Mouse (Mus musculus) myocyte (in vitro differentiated cells): Measurements from ENCODE around the gene Spred1.

ENCODE experiments used
- CEBPB ChIP-seq: IDR thresholded peaks from 2 replicates; pipeline ENCODE4 v1.6.1; 2011; ENCODE audit warnings: mild to moderate bottlenecking, moderate library complexity; ENCODE audit not compliant: poor library complexity, insufficient read depth, severe bottlenecking
- E2F4 ChIP-seq: IDR thresholded peaks from one replicate; pipeline ENCODE4 v1.6.1; 2011; ENCODE audit warnings: mild to moderate bottlenecking, control low read depth, moderate library complexity; ENCODE audit not compliant: insufficient read depth
- MAX ChIP-seq: IDR thresholded peaks from one replicate; pipeline ENCODE4 v1.6.1; 2011; ENCODE audit warnings: low read depth, mild to moderate bottlenecking, control low read depth
- MYOD1 ChIP-seq, 3 experiments: IDR thresholded peaks; one replicate each; pipeline ENCODE4 v1.6.1; 2011; ENCODE audit warnings: control low read depth in 2 of 3, low read depth in 2 of 3, mild to moderate bottlenecking in 2 of 3, moderate library complexity in 1 of 3; ENCODE audit not compliant: insufficient read length in 2 of 3, control insufficient read depth in 1 of 3
- POLR2A ChIP-seq: IDR thresholded peaks from one replicate; pipeline ENCODE4 v1.6.1; 2011; ENCODE audit warnings: low read depth, mild to moderate bottlenecking, control low read depth, moderate library complexity; ENCODE audit not compliant: insufficient read length
- POLR2AphosphoS2 ChIP-seq: IDR thresholded peaks from one replicate; pipeline ENCODE4 v1.6.1; 2011; ENCODE audit warnings: low read depth, control low read depth; ENCODE audit not compliant: insufficient read length
- REST ChIP-seq: IDR thresholded peaks from one replicate; pipeline ENCODE4 v1.6.1; 2011; ENCODE audit warnings: mild to moderate bottlenecking, control low read depth, moderate library complexity; ENCODE audit not compliant: insufficient read depth, insufficient read length
- SRF ChIP-seq: IDR thresholded peaks from one replicate; pipeline ENCODE4 v1.6.1; 2011; ENCODE audit warnings: low read depth; ENCODE audit not compliant: control insufficient read depth, insufficient read length
- TCF12 ChIP-seq: IDR thresholded peaks from one replicate; pipeline ENCODE4 v1.6.1; 2011; ENCODE audit warnings: mild to moderate bottlenecking, control low read depth; ENCODE audit not compliant: poor library complexity, insufficient read depth, severe bottlenecking
- USF1 ChIP-seq: IDR thresholded peaks from one replicate; pipeline ENCODE4 v1.6.1; 2011; ENCODE audit warnings: low read depth, mild to moderate bottlenecking, control low read depth, moderate library complexity

DNA sequence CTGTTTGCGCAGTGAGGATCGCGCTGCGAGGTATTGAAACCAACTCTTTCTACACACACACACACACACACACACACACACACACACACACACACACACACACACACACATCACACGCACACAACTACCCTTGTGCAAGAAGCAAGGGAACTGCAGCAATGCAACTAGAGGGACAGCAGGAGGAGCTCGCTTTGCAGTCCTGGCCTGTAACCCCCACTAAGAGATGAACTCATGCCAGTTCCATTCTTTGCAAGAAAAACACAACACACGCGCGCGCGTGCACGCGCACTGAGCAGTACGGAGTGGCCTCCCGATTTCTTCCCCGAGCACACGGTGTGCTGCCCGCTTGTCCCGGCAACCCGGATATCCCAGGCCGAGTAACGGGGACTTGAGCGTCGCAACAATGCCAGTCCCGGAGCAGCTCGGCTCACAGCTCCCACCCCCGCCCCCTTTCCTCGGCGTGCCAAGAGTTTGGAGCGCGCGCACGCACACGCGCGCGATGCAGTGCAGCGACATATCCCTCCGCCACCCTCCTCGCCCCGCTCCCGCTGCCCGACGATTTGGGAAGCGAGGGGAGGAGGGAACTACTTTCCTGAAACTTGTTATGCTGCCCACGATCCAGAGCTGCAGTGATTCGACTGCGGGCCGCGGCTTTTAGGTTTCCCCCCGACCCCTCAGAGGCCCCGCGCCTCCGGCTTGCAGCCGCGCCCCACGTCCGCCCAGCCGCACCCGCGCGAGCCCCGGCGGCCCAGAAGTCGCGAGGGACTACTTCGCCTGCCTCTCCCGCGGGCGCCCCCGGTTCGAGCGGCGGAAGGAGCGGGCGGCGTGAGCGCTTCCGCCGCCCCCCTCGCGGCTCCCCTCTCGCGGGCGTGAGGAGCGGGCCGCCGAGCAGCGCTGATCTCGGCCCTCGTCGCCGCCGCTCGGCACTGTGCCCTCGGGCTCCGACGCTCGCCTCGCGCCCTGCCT is 645 bp upstream of the Spred1 start:
- TF ChIP-seq POLR2A (peak; percentile 86), TCF12 (no peak), USF1 (no peak), REST (peak; percentile 38), E2F4 (peak; percentile 61), MAX (no peak), POLR2AphosphoS2 (peak; percentile 81), MYOD1 (IDR thresholded peaks at IDR 0.05; ENCODE audit: control insufficient read depth in 1 of 3, insufficient read length in 2 of 3, low read depth in 2 of 3) (peak in 1 of 3 experiments; percentile 27), SRF (peak; percentile 48), CEBPB (no peak; the same call in 1 of the 2 replicates)
